Mouse (Mus musculus) kidney, adult 2 months (tissue): ENCODE data around the gene Taf12.

ENCODE experiments used
- CTCF ChIP-seq: fragments of 200-500 bp; conservative IDR thresholded peaks from 2 replicates; pipeline ENCODE4 v1.5.1; 2011; ENCODE audit warnings: low read depth, mild to moderate bottlenecking, control low read depth, low read length, moderate library complexity, mixed read lengths; ENCODE audit not compliant: insufficient read depth, insufficient read length
- POLR2A ChIP-seq: fragments of 200-500 bp; IDR thresholded peaks from one replicate; pipeline ENCODE4 v1.6.1; 2011; ENCODE audit warnings: low read depth, low read length, control low read depth

GRCm38 (mm10) chr4:132306004-132306403 lies 31.8 kb downstream of the Taf12 start:
- TF ChIP-seq CTCF (no peak), POLR2A (no peak)
